Mouse (Mus musculus): Measurements from ENCODE around the gene 3110082I17Rik. TPM values are rescaled to one million over a fixed set of nuclear protein-coding genes. Genes with fewer than 3 reads are reported as not detected.

3110082I17Rik gene
- 10 to 100 TPM in 1 of 4 experiments, 1 to 10 TPM in 3; 6.6 to 10.2 (median 9.1) TPM for total RNA-seq (2022)

DNA sequence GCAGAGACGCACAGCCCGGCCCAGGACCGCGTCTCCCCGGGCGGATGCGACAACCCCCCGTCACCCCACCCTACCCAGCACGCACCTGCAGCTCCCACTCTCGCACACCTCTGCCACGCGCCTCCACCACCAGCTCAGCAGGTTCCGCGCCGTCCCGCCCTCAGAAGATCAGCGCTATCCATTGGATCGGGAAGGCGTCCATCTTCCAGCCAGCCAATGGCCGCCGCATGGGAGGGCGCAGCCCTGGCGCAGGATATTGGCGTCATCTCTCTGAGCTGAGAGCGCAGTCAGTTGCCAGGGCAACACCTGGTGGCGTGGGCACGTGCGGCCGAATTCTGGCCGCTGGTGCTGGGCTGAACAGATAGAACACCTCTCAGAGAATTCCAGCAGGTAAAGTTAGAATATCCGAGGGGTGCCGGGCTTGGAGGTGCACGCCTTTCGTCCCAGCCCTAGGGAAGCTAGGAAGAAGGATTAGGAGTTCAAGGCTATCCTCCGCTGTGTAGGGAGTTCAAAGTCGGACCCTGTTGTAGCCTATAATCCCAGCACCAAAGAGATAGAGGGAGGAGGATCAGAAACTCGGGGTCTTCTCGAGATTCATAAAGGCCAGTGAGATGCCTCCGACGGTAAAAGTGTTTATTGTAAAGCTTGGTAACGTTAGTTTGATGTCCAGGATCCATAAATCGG lies at the start of gene 3110082I17Rik:
Gene 3110082I17Rik, minus strand, starts transcription at position 144 of the 684 bp plus-strand sequence.
- peak; percentile 95 for DNase-seq (ENCODE audit: low spot score in 2 of 2)

DNA sequence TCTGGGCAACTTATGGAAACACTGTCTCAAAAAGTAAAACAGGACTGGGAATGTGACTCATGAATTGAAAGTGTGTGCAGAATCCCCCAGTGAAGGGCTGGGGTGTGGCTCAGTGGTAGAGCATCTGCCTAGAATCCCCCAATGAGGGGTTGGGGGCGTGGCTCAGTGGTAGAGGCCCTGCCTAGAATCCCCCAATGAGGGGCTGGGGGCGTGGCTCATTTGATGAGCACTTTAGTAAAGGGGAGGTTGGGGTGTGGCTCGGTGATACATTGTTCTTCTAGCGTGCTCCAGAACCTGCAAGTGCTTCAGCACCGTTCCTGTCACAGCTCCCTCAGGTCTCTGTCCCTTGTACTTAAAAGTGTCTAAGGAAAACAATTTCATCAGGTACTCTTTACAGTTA lies 45.9 kb upstream of the 3110082I17Rik start:
- DNase-seq (ENCODE audit: low spot score in 2 of 2), result no peak

DNA sequence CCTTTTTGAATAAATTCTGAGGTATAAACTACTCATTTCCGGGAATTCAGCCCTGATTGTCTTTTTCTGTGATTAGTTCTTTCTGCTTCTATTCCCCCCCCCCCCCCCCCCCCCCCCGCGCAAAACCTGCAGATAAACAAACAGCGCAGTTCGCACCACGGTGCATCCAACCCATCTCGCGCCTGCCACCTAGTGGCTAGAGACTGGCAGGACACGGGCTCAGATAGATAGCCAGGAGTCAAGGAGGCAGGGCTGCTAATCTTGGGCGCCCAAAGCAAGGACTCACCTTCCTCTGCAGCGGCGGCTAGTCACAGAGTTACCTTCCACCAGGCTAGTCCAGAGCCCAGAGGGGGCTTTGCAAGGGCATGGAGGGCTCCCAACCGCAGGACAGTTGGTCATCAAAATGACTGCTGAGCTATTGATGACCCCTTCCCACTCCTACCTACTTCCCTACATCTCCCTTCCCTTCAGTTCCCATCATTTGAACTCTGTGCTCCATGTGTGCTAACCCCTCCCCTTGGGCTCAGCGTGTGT lies 44.8 kb upstream of the 3110082I17Rik start:
- DNase-seq (ENCODE audit: low spot score in 2 of 2), result peak; percentile 69 to 73

DNA sequence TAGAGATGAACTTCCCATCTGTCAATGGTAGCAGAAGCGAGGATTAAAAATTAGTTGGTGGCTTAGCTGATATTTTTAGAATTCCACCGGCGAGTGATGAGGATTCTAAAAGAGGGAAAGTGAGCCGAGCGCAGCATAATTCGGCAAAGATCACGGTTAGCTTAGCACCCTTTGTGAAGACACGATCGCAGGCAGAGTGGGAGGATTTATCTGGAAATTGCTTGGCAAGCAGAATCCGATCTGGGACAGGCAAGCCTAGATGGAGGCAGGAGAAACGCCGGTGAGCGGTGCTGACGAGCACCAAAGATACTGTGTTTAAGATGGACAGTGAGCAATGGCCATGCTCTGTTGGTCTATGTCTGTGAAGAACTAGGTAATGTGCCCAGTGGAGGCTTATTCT lies 42.0 kb upstream of the 3110082I17Rik start:
- DNase-seq (ENCODE audit: low spot score in 2 of 2), result no peak

DNA sequence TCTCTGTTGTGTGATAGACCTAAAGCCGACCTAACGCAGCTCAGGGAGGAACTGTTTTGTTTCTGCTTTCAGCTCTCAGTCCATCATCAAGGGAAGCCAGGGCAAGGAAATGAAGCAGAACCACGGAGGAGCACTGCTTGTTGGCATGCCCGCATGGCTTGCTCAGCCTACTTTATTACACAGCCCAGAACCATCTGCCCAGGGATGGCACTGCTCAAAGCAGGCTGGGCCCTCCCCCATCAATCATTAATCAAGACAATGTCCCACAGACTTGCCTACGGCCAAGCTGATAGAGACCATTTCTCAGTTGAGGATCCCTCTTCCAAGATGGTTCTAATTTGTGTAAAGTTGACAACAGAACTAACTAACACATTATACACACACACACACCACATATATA lies 38.5 kb upstream of the 3110082I17Rik start:
- no peak for DNase-seq (ENCODE audit: low spot score in 2 of 2)

DNA sequence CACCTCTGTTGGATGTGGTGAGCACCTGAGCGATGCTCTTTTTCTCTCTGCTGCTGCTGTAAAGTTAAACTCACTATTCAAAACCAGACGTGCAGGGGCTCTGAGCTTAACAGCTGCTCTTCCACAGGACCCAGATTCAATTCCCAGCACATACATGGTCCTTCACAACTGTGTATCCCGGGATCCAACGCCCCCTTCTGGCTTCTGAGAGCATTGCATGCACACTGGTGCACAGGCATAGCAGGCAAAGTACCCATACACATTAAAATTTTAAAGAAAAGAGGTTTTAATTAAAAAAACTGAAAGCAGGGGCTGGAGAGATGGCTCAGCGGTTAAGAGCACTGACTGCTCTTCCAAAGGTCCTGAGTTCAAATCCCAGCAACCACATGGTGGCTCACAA lies 36.6 kb upstream of the 3110082I17Rik start:
- DNase-seq (ENCODE audit: low spot score in 2 of 2), result no peak

DNA sequence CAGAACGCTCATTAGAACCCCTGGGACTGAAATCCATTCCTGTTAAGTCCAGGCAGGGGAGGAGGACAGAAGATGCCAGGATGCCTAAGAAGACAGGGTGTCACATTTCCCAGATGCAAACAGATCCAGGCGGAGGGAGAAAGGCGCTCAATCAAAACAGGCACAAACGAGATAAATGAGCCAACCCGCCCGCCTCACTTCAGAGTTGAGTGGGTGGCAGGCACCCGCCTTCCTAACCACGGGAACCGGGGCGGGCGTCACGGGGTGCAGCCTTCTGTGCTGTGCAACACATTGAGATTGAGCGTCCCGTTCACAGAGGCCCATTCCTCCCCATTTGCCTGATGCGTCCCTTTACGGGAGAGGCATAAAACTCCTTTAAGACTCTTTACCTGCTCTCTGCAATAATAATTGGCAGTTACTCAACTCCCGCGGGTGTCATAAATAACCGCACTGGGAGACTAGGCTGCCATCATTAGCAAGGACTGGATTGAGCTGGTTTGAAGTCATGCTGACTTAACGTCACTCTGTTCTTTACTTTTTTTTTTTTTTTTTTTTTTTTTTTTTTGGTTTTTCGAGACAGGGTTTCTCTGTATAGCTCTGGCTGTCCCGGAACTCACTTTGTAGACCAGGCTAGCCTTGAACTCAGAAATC lies 34.8 kb upstream of the 3110082I17Rik start:
- no peak for DNase-seq (ENCODE audit: low spot score in 2 of 2)

DNA sequence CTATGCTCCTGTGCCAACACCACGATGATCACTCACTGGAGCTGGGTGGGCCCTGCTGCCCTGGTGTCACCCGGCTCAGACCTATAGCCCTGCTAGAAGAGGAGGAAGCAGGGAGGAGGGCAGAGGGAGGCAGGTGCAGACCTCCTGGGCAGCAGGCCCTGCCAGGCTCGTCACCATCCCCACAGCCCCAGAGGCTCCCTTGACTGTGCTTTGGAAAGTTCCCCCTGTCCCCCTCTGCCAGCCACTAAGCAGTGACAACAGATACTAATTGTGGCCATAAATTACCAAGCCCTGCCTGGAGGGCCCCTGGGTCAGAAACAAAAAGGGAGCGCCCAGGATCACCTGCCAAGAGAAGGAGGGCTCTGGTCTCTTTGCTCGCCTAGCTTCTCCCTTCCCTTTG lies 33.4 kb upstream of the 3110082I17Rik start:
- no peak for DNase-seq (ENCODE audit: low spot score in 2 of 2)

DNA sequence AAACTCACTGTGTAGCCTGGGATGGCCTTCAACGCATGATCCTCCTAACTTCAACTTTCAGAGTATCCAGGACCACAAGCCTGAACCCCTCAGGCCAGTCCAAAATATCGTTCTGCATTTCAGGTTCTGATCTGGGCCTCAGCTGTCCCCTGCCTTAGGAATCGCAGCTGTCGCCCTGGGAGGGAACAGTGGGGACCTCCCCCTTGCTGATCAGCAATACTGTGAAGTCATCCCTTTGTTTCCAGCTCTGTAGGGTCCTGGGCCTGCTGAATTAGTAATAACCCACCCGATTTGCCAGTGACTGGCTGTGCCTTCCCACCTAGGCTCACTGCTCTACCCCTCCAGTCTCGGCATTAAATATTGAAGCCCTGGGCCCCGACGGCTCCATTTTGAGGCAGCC lies 31.0 kb upstream of the 3110082I17Rik start:
- DNase-seq (ENCODE audit: low spot score in 2 of 2), result no peak

DNA sequence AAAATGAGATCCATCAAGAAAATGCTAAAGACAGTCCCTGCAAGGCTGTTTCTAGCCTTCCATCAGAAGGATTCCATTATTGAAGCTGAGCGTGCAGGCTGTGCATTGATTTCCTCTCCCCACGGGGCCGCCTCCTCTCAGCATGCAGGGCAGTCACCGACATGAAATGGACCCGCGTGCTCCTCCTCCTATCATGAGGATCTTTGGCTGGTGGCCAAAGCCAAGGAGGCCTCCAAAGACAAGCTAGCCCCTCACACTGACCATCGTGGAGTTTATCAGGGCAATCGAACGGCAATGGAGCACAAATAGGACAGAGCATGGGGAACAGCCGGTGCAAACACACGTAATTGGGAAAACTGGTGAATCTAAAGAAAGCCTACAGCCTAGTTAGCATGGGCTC lies 29.8 kb upstream of the 3110082I17Rik start:
- DNase-seq (ENCODE audit: low spot score in 2 of 2), result no peak

DNA sequence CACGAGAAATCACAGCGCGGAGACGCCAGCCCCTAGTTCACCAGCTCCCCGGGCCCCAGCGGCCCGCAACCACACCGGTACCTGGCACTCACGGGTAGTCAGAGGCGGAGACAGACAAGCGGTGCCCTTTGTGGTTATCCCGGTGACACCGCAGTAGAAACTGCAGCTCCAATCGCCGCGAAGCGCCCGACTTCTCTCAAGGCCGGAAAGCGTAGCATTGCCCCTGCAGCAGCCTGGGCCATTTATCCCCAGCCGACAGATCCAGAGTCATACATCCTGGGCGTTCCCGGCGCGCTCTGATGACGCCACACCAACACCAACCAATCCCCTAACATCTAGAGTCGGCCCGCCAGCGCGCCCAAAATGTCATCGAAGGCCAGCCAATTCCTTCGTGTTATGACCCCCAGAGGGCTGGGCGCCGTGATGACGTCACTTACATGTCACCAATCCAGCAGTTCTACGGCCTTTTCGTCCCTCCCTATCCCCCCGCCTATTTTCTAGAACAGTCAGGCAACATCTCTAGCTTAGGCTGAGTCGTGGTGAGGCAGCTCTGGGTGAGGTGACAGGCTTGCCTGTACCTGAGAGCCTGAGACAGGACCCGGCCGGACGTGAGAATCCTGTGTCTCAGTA lies 24.0 kb upstream of the 3110082I17Rik start, which contains the start of gene Zfand2a:
Gene Zfand2a, minus strand, starts transcription at position 365 of the 630 bp plus-strand sequence.
- DNase-seq (ENCODE audit: low spot score in 2 of 2), result peak; percentile 99

DNA sequence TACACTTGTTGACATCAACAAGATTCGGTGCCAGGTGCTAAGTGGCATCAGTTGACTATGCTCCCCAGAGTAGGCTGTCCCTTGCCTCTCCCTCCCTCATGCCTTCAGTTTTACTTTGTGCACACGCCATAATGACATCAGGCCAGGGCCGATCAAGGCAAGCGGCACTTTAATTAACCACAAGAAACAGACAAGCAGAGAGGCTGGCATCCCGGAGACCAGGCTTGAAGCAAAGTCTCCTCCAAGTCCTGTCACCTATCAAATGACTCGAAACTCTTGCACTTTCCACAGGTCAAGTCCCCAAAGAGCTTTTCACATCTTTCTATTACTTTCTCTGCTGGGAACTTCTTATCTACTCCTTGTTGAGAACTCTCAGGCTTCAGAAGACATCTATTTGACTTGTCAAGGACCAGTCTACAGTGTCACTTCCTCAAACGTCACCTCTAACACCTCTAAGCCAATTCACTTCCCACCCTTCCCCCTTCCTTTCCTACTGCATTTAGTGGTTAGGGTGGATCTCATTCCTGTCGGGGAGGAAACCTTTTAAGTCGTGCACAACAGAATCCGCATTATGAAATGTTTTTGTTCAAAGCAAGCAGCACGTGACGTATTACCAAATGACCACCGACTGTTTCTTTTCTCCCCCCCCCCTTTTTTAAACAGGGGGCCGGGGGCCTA lies 23.0 kb upstream of the 3110082I17Rik start:
- no peak for DNase-seq (ENCODE audit: low spot score in 2 of 2)

DNA sequence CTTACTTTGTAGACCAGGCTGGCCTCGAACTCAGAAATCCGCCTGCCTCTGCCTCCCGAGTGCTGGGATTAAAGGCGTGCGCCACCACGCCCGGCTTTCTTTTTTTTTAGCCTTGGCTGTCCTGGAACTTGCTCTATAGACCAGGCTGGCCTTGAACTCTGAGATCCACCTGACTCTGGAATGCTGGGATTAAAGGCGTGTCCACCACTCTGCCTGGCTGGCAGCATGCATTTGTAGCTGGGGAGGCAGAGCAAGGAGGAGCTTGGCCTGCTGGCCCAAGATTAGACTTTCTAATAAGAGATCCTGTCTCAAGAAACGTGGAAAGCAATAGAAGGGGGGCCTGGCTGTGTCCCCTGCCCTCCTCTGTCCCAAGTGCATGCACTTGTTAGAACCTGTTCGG lies 20.1 kb upstream of the 3110082I17Rik start:
- no peak for DNase-seq (ENCODE audit: low spot score in 2 of 2)

DNA sequence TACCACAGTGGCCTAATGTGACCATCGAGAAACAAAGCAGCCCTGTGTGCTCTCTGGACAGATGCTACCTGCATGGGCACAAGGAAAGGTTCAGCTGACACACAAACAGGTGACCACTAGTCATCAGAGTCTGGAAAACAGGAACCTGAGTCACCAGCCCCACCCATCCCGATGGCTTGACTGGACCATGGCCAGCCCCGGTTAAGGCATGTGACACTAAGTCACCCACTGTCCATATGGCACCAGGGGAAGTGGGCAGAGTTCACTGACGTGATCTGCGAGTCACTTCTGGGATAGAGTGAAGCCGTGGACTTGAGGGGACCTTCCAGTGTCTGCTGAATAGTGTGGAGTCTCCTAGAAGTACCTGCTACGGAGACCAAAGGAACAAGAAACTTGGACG lies 18.8 kb upstream of the 3110082I17Rik start:
- no peak for DNase-seq (ENCODE audit: low spot score in 2 of 2)

DNA sequence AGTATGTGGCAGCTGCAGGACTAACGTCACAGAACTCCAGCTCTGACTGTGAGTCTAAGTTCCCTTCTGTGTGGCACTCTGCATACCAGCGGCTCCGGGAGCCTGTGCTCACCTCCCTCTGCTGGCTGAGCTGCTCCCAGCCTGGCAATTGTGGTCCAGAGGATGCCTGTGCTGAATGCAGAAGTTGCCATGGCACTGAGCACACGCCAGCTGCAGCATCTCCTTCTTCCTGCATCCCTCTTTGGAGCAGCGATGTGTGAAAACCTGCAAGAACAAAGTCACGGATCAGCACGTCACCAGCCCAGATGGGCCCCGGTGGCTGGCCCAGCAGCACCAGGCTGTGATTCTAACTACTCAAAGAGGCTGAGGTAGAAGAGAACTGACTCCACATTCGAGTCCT lies 14.4 kb upstream of the 3110082I17Rik start:
- no peak for DNase-seq (ENCODE audit: low spot score in 2 of 2)

DNA sequence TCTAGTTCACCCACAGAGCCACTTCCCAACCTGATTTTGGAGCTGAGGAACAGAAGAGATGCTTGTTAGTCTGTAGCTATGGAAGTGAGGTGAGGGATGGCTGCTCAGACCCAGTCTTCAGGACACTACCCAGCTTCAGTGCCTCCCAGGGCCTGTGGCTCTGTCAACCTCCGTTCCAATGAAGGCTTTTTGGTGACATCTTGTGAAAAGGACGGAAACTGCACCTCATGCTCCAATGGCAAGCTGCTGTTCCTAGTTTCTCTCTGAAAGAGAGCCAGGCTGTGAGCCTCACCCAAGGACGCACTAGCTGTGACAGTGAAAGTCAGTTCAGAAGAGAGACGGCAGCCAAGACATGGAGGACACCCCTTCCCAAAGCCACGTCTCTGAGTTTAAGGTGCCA lies 7.7 kb upstream of the 3110082I17Rik start:
- DNase-seq (ENCODE audit: low spot score in 2 of 2), result no peak

DNA sequence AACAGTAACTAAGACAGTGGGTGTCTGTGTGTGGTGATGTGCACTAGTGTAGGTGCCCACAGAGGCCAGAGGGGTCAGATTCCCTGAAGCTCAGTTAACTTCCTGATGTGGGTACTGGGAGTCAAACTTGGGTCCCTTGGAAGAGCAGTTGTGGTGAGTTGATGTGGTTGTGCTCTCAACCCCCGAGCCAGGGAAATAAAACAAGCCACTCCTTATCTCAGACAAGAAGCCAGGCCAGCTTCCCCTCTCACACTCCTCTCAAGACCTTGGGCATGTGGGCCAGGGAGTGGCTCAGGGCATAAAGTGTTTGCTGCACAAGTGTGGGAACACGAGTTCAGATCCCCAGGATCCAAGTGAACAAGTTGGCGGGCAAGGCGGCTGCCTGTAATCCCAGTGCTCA lies 6.5 kb upstream of the 3110082I17Rik start:
- DNase-seq (ENCODE audit: low spot score in 2 of 2), result no peak

DNA sequence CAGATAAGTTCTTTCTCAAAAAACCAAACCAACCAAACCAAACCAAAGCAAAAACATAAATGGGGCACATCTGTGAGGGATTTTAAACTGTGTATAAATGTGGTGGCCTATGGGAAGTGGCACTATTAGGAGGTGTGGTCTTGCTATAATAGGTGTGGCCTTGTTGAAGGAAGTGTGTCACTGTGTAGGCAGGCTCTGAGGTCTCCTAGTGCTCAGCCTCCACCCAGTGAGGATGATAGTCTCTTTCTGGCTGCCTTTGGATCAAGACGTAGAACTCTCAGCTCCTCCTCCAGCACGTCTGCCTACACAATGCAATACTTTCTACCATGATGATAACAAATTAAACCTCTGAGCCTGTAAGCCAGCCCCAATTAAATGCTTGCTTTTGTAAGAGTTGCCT lies 6.0 kb upstream of the 3110082I17Rik start:
- no peak for DNase-seq (ENCODE audit: low spot score in 2 of 2)

DNA sequence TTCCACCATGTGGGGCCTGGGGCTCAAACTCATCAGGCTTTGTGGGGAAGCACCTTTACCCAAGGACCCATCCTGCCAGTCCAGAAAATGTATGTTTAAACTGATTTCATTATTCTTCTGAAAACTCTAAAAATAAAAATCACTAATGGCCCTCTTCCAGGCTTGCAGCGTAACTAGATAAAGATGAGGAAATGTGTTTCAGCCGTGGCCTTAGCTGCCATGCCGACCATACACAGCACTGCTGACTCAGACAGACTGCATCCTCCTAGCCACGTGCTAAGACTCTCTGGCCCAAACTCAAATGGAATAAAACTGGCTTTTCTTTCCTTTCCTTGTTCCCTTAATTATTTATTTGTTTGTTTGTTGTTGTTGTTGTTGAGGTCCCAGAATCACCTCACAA lies 4.5 kb upstream of the 3110082I17Rik start:
- no peak for DNase-seq (ENCODE audit: low spot score in 2 of 2)

DNA sequence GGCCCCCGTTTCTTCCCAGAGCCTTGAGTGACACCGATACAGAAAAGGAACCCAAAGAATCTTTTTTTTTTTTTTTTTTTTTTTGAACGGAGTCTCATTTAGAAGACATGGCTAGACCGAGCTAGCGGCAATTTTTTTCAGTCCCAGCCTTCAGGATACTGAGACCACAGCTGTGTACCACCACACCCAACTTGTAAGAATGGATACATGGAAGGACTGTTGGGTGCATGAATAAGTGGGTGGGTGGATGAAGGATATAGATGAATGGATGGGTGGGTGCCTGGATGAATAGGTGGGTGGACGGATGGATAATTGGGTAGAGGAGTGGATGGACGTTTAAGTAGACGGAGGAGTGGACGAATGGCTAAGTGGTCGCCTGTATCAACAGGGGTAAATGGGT lies 389 bp downstream of the 3110082I17Rik start:
- DNase-seq (ENCODE audit: low spot score in 2 of 2), result no peak

DNA sequence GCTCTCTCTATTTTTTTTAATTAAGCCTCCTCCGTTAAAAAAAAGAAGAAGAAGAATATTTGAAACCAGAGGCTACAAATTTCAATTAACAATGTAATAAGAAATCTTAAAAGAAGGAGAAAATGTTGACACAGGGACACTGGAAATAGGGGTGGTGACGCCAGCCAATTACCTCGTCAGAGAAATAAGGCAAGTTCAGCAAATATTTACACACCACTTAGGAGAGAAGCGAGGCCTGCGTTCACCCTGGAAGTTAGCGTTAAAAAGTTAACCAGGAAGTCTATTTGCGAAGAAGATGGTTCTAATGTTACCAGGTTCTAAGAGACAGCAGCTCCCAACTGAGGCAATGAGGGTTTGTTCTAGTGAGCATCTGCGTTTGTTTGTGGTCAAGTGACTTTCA lies 3.1 kb downstream of the 3110082I17Rik start:
- no peak for DNase-seq (ENCODE audit: low spot score in 2 of 2)

DNA sequence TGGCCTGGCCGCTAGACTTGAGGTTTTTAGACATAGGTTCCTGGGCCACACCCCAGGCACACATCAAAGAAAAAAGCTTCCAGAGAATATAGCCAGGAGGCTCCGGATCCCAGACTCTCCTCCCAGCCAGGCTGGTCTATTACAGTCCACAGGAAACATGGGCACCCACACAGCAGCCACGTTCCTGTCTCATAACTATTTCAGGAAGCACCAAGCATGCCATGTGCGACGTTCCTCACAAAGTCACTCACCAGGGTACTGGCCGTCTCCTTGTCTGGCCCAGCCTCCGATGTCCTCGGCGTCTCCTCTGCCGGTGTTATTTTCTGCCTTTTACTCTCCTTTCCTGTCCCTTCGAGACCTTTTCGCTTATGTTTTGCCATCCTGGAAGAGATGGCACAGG lies 5.2 kb downstream of the 3110082I17Rik start:
- DNase-seq (ENCODE audit: low spot score in 2 of 2), result no peak

Data from gastrocnemius, adult 8-10 months (tissue).